Mouse (Mus musculus) retina, postnatal 7 days (tissue): ENCODE results near the gene Lyst.
"Not testable (repeated sequence)": the region's sequence is repeated elsewhere in the genome, so short reads cannot be mapped to it uniquely, and the experiment has no call there.

Source experiments
- DNase-seq: peaks from one replicate; pipeline ENCODE4 v3.0.0-alpha.2; 2012; ENCODE audit warnings: low read depth, low spot score

Lyst gene

GRCm38 (mm10) chr13:13781026-13781425, 190.8 kb downstream of the Lyst start:
- DNase-seq, result no peak

- no peak for DNase-seq
Measured at GRCm38 (mm10) chr13:13783296-13783695, 193.1 kb downstream of the Lyst start.

GRCm38 (mm10) chr13:13783894-13784419, 193.8 kb downstream of the Lyst start, which contains the start of gene Gng4:
Gng4 (plus strand) TSS chr13:13784059.
- DNase-seq, result no peak

GRCm38 (mm10) chr13:13784420-13784936, 194.3 kb downstream of the Lyst start:
- DNase-seq, result no peak

GRCm38 (mm10) chr13:13784981-13785783, 195.0 kb downstream of the Lyst start:
- no peak for DNase-seq

- DNase-seq, result no peak
Measured at GRCm38 (mm10) chr13:13786971-13787370, 196.8 kb downstream of the Lyst start.

GRCm38 (mm10) chr13:13788070-13788469, 197.9 kb downstream of the Lyst start:
- no peak for DNase-seq

GRCm38 (mm10) chr13:13791981-13792380, 201.8 kb downstream of the Lyst start:
- no peak for DNase-seq

- DNase-seq, result no peak
Measured at GRCm38 (mm10) chr13:13795166-13795832, 205.1 kb downstream of the Lyst start.

- no peak for DNase-seq
Measured at GRCm38 (mm10) chr13:13796082-13796481, 205.9 kb downstream of the Lyst start.

- not testable (repeated sequence) for DNase-seq
Measured at GRCm38 (mm10) chr13:13797816-13798215, 207.6 kb downstream of the Lyst start.

- DNase-seq, result no peak
Measured at GRCm38 (mm10) chr13:13798775-13799174, 208.6 kb downstream of the Lyst start.

GRCm38 (mm10) chr13:13808337-13809132, 218.3 kb downstream of the Lyst start:
- DNase-seq, result no peak

GRCm38 (mm10) chr13:13810885-13811284, 220.7 kb downstream of the Lyst start:
- DNase-seq, result no peak

- no peak for DNase-seq
Measured at GRCm38 (mm10) chr13:13818696-13819095, 228.5 kb downstream of the Lyst start.

- no peak for DNase-seq
Measured at GRCm38 (mm10) chr13:13820234-13821123, 230.3 kb downstream of the Lyst start.

GRCm38 (mm10) chr13:13824946-13825345, 234.7 kb downstream of the Lyst start:
- no peak for DNase-seq

GRCm38 (mm10) chr13:13826533-13826932, 236.3 kb downstream of the Lyst start:
- no peak for DNase-seq

- no peak for DNase-seq
Measured at GRCm38 (mm10) chr13:13828125-13828524, 237.9 kb downstream of the Lyst start.
